Mouse (Mus musculus) embryonic fibroblast, embryonic 13.5 days (primary cell): ENCODE measurements around the gene Sfswap.

ENCODE experiments used
- CTCF ChIP-seq: IDR thresholded peaks from 2 replicates; pipeline ENCODE4 v1.5.1; 2011; ENCODE audit warnings: mild to moderate bottlenecking, control low read depth, low read length, moderate library complexity, borderline replicate concordance; ENCODE audit not compliant: insufficient read depth
- POLR2A ChIP-seq: IDR thresholded peaks from 2 replicates; pipeline ENCODE4 v1.6.1; 2011; ENCODE audit warnings: low read depth, mild to moderate bottlenecking, control low read depth, low read length, moderate library complexity

- TF ChIP-seq CTCF (no peak), POLR2A (no peak)
Observed at GRCm38 (mm10) chr5:129535021-129535420, 34.0 kb downstream of the Sfswap start.
